Mouse (Mus musculus): Measurements from ENCODE around the gene BC049762.

The BC049762 gene

DNA sequence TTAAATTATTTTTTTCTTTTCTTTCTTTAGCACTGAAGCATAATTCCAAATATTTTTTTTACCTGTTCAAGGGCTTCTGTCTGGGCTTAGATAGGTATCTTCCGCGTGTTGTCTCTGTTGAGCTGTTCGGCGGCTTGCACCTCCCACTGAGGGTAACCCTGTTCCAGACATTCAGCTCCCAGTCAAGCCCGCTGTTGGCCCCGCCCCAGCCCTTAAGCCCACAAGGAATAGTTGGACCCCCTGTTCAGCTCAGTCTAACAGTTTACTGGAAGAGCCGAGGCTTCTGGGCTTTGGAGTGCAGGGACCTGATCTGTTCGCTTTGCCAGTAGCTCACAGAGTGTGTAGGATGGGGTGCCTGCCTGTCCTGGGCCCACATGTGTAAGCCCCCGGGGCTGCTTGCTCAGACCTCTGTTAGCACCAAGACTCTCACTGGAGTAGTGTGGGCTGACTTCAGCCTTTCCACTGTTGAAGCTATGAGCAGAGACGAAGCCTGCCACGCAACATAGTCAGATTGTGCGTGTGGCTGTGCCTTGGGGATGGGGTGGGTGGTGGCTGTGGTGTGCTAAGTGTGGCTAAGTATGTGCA lies 43.4 kb downstream of the BC049762 start:
- DNase-seq (ENCODE audit: low read depth in 2 of 2, low spot score in 2 of 2), result no peak

DNA sequence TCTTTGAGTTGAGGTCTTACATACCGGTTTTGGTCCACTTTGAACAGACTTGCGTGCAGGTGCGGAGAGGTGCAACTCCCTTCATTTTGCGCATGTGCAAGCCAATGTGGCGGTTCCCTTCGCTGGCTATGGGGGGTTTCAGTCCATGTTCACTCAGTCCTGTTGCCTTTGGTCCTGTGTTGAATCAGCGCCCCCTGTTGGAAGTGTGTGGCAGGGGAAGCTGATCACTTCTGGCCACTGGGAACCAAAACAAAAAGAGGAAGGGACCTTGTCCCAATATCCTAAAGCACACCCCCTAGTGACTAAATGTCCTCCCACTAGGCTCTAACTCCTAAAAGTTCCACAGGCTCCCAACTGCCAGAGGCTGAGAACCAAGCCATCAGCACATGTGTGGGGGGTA lies 48.8 kb downstream of the BC049762 start:
- DNase-seq (ENCODE audit: low read depth in 2 of 2, low spot score in 2 of 2), result no peak

DNA sequence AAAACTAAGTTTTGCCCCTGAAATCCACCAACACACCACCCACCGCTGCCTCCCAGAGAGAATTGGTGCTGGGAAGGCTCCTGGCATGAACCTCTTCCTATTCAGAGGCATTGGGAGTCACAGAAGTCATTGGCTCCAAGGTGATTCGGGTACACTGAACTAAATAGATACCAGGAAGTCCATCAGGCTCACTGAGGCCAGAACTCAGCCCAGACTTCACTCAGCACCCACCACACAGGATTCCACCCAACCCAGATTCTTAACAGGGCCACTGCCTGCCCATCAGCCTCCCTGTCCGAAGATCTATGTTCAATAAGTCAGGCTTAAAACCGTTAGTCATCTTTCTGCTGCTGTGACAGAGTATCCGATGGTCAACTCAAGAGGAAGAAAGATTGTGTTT lies 51.4 kb downstream of the BC049762 start:
- DNase-seq (ENCODE audit: low read depth in 2 of 2, low spot score in 2 of 2), result no peak

DNA sequence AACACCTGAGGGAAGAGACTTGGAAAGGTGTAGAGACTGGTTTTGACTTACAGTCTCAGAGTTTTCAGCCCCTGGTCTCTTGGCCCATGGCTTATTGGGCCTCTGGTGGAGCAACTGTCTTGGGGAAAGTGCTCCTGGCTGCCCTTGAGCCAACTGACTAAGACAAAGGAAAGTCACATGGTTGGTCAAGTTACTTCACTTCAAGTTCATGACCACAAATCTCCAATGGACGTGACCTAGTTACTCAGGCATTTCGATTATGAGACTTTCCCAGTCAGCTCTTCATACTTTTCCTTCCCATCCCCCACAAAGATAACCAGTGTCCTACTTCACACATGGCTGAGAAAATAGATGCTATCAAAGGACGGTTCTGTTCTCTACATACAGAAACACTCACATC lies 55.1 kb downstream of the BC049762 start:
- no peak for DNase-seq (ENCODE audit: low read depth in 2 of 2, low spot score in 2 of 2)

Data from CD8-positive naive resting alpha-beta T cell, adult 2 months (primary cell).